Mouse (Mus musculus) right cerebral cortex, adult 18-20 months (tissue): ENCODE measurements around the gene Taar4.

Experiments
- DNase-seq: peaks from one replicate; pipeline ENCODE4 v3.0.0; 2022; ENCODE audit warnings: mixed read lengths

Gene Taar4

DNA sequence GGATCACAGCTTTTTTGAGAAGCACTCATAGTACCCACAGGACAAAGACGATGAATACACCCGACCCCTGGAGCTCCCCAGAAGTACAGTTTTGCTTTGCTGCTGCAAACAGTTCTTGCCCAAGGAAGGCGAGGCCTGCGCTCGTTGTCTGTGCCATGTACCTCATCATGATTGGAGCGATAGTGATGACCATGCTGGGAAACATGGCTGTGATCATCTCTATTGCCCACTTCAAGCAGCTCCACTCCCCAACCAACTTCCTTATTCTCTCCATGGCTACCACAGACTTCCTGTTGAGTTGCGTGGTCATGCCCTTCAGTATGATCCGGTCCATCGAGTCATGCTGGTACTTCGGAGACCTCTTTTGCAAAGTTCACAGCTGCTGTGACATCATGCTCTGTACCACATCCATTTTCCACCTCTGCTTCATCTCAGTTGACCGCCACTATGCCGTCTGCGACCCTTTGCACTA lies at the start of gene Taar4:
Gene Taar4, plus strand, starts transcription at position 51 of the 472 bp plus-strand sequence.
- DNase-seq, result no peak

GRCm38 (mm10) chr10:23920056-23920455 lies 40.2 kb upstream of the Taar4 start, which contains the start of gene Taar1:
Taar1 (plus strand) TSS chr10:23920356.
- no peak for DNase-seq

DNA sequence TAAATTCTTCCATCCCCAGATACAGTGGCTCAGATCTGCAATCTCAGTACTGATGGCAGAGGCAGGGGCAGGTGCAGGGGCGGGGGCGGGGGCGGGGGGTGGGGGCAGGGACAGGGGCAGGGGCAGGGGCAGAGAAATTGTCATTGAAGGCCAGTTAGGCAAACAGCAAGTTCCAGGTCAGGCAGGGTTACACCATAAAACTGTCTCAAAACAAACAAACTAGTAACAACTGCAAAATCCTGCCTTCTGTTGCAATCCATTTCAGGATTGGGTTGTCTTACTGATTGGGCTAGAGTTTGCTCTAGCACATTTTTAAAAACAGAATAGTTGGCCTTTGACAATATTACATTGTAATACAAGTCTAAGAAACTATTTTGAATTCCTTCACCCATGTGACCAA lies 37.8 kb upstream of the Taar4 start:
- DNase-seq, result no peak

DNA sequence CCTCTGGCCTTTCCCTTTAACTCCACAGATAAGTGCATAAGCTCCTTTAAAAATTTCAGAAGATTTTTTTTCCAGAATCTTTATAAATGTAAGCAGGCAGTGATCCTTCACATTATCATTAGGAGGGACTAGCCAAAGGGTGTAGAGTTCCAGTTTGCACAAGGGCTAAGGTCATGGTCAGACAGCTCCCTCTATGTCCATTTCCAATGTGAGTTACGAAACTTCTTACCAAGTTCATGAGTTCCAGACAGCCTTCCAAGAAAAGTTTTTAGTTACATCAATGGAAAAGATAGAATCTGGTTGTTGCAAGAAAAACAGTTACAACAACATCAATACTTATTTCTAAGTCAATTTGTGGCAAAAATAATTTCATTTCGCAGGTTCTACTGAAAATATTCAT lies 36.4 kb upstream of the Taar4 start:
- DNase-seq, result no peak

DNA sequence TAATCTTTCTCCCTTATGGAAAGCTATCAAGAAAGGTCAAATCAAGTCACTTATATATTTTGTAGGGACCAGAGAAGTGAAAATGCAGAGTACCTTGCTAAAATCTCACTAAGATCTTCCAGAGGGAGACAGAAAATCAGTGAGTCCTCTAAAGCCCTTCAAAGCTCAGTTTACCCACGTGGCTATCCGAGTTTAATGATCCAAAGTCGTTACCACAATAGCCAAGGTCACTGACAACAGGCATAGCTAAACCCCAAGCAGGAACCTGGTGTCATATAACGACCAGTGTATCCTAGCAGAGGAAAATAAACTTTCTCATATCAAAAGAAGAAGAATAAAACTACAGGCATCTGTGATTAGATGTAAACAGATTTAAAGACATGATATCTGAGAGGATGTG lies 22.7 kb upstream of the Taar4 start:
- DNase-seq, result no peak

DNA sequence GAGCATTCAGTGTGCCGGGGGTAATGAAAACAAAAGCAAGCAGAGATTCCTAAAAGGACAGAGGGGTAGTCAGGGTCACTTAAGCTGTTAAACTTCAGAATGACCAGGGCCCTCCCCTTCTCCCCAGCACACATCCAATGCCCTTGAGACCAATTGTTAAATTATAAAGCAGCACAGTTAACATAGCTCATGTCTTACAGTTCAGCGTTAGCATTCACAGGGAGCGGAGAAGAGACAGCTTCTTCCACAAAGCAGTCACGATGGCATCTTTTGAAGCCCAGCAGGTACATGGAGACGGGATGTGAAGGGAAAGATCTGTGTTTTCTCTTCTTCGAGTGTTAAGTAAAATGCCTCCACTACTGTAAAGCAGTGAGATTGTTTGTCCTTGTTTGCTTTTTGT lies 22.0 kb upstream of the Taar4 start, which contains the start of gene Taar2:
Gene Taar2, plus strand, starts transcription at position 261 of the 400 bp plus-strand sequence.
- DNase-seq, result no peak

- no peak for DNase-seq
Measured at GRCm38 (mm10) chr10:23942465-23942864, 17.8 kb upstream of the Taar4 start.

DNA sequence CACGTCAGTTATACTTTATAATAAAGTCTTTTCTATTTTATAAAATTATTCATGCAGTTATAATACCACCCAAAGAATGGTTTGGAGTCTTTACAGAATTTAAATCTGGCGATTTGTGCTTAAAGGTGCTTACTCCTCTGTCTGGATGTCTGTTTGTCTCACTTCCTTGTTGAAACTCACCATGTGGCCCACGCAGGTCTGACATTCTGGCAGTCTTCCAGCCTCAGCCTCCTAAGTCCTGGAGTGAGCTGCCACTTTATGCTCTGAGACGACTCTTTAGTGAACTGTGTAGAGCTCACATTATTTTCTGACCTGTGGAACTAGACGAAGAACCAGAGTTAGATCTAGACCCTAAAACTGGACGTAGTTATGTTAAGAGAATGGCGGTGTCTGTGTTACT lies 12.3 kb upstream of the Taar4 start:
- no peak for DNase-seq

DNA sequence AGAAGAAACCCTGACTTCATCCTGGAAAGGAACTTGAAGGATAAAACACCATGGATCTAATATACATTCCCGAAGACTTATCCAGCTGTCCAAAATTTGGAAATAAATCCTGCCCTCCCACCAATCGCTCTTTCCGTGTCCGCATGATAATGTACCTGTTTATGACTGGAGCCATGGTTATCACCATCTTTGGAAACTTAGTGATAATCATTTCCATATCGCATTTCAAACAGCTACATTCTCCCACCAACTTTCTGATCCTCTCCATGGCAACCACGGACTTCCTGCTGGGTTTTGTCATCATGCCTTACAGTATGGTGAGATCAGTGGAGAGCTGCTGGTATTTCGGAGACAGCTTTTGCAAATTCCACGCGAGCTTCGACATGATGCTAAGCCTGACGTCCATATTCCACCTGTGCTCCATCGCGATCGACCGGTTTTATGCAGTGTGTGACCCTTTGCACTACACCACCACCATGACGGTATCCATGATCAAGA lies 10.7 kb upstream of the Taar4 start, which contains the start of gene Taar3:
Gene Taar3, plus strand, starts transcription at position 51 of the 498 bp plus-strand sequence.
- no peak for DNase-seq

DNA sequence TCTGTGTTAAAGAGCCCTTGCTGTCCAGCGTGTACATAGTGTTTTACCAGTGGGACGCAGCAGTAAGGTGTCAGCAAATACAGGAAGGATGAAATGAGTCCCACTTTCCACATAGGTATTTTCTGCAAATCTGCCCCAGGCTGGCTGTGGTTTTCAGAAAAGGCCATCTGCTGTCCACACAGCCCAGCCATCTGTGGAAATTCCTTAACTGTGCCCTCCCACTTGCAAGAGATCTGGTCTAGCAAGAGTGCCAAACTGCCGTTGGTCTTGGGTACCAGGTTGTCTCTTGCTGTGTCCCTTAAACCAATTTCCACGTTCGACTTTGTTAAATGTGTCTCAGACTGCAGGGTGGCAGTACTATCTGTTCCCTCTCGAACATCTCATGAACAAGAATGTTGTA lies 8.6 kb upstream of the Taar4 start:
- no peak for DNase-seq

- DNase-seq, result no peak
Measured at GRCm38 (mm10) chr10:23959071-23959470, 1.2 kb upstream of the Taar4 start.

GRCm38 (mm10) chr10:23963444-23963843 lies 3.1 kb downstream of the Taar4 start:
- DNase-seq, result no peak

GRCm38 (mm10) chr10:23964921-23965610 lies 4.8 kb downstream of the Taar4 start:
- no peak for DNase-seq

GRCm38 (mm10) chr10:23970656-23971165 lies 10.4 kb downstream of the Taar4 start, which contains the start of gene Taar5:
Taar5 (plus strand) TSS chr10:23970706.
- no peak for DNase-seq

DNA sequence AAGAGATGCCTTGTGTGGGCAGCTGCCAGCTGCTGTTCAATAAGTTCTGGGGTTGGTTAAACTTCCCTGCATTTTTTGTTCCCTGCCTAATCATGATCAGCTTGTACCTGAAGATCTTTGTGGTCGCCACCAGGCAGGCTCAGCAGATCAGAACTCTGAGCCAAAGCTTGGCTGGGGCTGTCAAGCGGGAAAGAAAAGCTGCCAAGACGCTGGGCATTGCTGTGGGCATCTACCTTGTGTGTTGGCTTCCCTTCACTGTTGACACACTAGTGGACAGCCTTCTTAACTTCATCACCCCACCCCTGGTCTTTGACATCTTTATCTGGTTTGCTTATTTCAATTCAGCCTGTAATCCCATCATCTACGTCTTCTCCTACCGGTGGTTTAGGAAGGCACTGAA lies 11.0 kb downstream of the Taar4 start:
- no peak for DNase-seq

- no peak for DNase-seq
Measured at GRCm38 (mm10) chr10:23977958-23978357, 17.7 kb downstream of the Taar4 start.

- peak; percentile 71 for DNase-seq
Measured at GRCm38 (mm10) chr10:23978901-23979705, 18.8 kb downstream of the Taar4 start.

GRCm38 (mm10) chr10:23985546-23985945 lies 25.3 kb downstream of the Taar4 start, which contains the start of gene Taar6:
Taar6 (minus strand) TSS chr10:23985646.
- no peak for DNase-seq

DNA sequence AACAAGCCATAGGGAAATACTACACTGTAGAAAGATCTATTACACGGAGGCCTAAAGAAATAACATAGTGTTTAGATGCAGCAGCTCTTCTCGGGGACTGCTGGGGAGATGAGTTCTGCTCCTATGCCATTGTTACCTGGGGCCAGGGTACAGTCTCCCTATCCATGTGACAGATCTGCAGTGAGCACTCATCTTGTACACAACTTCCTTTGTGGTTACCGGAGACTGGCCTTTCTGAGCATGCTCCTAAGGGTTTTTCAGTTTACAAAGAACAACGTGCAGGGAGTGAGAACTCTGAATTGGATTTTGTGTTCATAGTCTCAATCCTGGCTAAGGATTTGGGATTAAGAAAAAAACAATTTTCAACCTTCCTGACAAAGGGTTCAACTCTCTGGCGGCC lies 26.1 kb downstream of the Taar4 start:
- DNase-seq, result no peak

DNA sequence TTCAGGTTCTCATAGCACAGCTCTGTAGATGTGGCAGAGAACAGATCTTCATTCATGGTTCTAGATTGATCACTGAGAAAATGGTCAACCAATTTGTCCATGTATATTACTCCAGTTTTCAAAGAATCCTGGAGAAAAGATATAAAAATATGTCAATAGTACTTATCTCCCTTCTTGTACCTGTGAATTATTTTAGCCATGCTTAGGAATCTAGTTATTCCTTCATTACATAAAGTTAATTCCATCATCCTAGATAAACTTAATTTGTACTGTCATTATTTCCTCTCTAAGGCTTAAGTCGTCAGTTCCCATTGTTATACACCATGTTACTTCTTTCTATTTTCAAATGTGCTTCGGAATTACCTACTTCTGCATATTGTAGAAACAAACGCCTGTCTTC lies 33.1 kb downstream of the Taar4 start, which contains the start of gene Taar7a:
Gene Taar7a, minus strand, starts transcription at position 101 of the 400 bp plus-strand sequence.
- no peak for DNase-seq

- no peak for DNase-seq
Measured at GRCm38 (mm10) chr10:23999639-24000038, 39.3 kb downstream of the Taar4 start, which contains the start of gene Taar7b. Taar7b (plus strand) TSS chr10:23999939.

GRCm38 (mm10) chr10:24006442-24006841 lies 46.1 kb downstream of the Taar4 start:
- DNase-seq, result no peak

DNA sequence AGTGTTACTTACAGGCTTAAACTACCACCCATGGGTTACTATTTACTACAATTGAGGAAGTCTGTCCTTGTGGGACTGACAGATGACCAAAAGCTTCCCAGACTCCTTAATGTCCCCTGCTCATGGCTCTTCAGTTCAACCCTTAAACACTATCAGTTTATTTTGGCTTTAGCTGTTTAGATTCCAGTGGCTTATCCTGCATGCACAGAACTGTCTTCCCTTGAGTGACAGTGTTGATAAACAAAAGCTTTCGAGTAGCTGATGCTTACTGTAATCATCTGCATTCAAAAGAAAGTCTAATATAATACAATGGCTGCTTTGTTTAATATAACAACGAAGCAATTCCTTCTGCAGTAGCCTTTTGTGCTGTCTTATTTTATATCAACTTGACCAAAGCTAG lies 46.7 kb downstream of the Taar4 start:
- DNase-seq, result no peak
